Mouse (Mus musculus) 416B (cell line): ENCODE measurements at regions not wholly inside any gene's neighbourhood (a gene's known extent, or its start where the extent isn't known, plus 50 kb on each side); places are given as distances from the start of the nearest gene placed in this dataset.
"Not testable (repeated sequence)": the region's sequence is repeated elsewhere in the genome, so short reads cannot be mapped to it uniquely, and the experiment has no call there.

Source experiments
- DNase-seq: peaks from one replicate; pipeline ENCODE4 v3.0.0; 2011; ENCODE audit warnings: low read depth

GRCm38 (mm10) chr1:157622156-157622555 lies 115.6 kb downstream of the Sec16b start:
- not testable (repeated sequence) for DNase-seq

- DNase-seq = no peak
Measured at GRCm38 (mm10) chr1:157632586-157632985, 126.1 kb downstream of the Sec16b start.

- no peak for DNase-seq
Measured at GRCm38 (mm10) chr1:157633470-157633869, 126.9 kb downstream of the Sec16b start.

- DNase-seq = no peak
Measured at GRCm38 (mm10) chr1:157635776-157636175, 129.2 kb downstream of the Sec16b start.

- DNase-seq = no peak
Measured at GRCm38 (mm10) chr1:157643524-157643923, 137.0 kb downstream of the Sec16b start.

- no peak for DNase-seq
Measured at GRCm38 (mm10) chr1:157645682-157646421, 139.3 kb downstream of the Sec16b start.

GRCm38 (mm10) chr1:157655446-157655845 lies 148.9 kb downstream of the Sec16b start:
- no peak for DNase-seq

GRCm38 (mm10) chr1:157669626-157670025 lies 163.1 kb downstream of the Sec16b start:
- DNase-seq = no peak

GRCm38 (mm10) chr1:157684356-157684755 lies 177.8 kb downstream of the Sec16b start:
- DNase-seq = no peak

- no peak for DNase-seq
Measured at GRCm38 (mm10) chr1:157695198-157695597, 188.7 kb downstream of the Sec16b start.

- no peak for DNase-seq
Measured at GRCm38 (mm10) chr1:157703639-157704038, 197.1 kb downstream of the Sec16b start.

GRCm38 (mm10) chr1:157705364-157705763 lies 198.8 kb downstream of the Sec16b start:
- DNase-seq = no peak

GRCm38 (mm10) chr1:157707256-157707655 lies 200.7 kb downstream of the Sec16b start:
- no peak for DNase-seq

- no peak for DNase-seq
Measured at GRCm38 (mm10) chr1:157709117-157709516, 202.6 kb downstream of the Sec16b start.

GRCm38 (mm10) chr1:157710870-157711269 lies 204.3 kb downstream of the Sec16b start:
- DNase-seq = no peak

GRCm38 (mm10) chr1:157712519-157712918 lies 206.0 kb downstream of the Sec16b start:
- no peak for DNase-seq

- DNase-seq = no peak
Measured at GRCm38 (mm10) chr1:157713851-157714250, 207.3 kb downstream of the Sec16b start.

GRCm38 (mm10) chr1:157715632-157716031 lies 209.1 kb downstream of the Sec16b start:
- no peak for DNase-seq

GRCm38 (mm10) chr1:157717131-157717530 lies 210.6 kb downstream of the Sec16b start:
- no peak for DNase-seq

GRCm38 (mm10) chr1:157721946-157722345 lies 215.4 kb downstream of the Sec16b start:
- no peak for DNase-seq

GRCm38 (mm10) chr1:157731124-157731523 lies 224.6 kb downstream of the Sec16b start:
- no peak for DNase-seq

- DNase-seq = no peak
Measured at GRCm38 (mm10) chr1:157740725-157741665, 234.5 kb downstream of the Sec16b start.

- peak; percentile 20 for DNase-seq
Measured at GRCm38 (mm10) chr1:157745611-157746010, 239.1 kb downstream of the Sec16b start.
